Mouse (Mus musculus) midbrain, embryonic 14.5 days (tissue): Measurements from ENCODE around the gene Rrp12. TPM values are rescaled to one million over a fixed set of nuclear protein-coding genes. Genes with fewer than 3 reads are reported as not detected.
"Not testable (repeated sequence)": the region's sequence is repeated elsewhere in the genome, so short reads cannot be mapped to it uniquely, and the experiment has no call there.

Experiments used
- ATAC-seq: fragments of 200-750 bp; cut with Nextera tagmentation; 2 replicates; pipeline ENCODE4 v1.8.0; 2017; ENCODE audit warnings: moderate number of reproducible peaks, moderate library complexity; ENCODE audit not compliant: low FRiP score, low TSS enrichment
- DNase-seq: peaks from one replicate; pipeline ENCODE4 v3.0.0-alpha.2; 2015
- H3K27ac ChIP-seq: fragments of 300-500 bp; sonication (generic); replicated peaks from 2 replicates; pipeline ENCODE4 v1.5.1; 2014; ENCODE audit warnings: mild to moderate bottlenecking, low read depth, low read length, moderate library complexity
- H3K27me3 ChIP-seq: fragments of 300-500 bp; sonication (generic); 2 replicates; pipeline ENCODE4 v1.6.1; 2014; ENCODE audit warnings: low read length, control low read depth, mixed read lengths; ENCODE audit not compliant: control insufficient read depth, insufficient read depth
- H3K36me3 ChIP-seq: fragments of 300-500 bp; sonication (generic); 2 replicates; pipeline ENCODE4 v1.6.1; 2014; ENCODE audit warnings: low read length, control low read depth; ENCODE audit not compliant: control insufficient read depth, insufficient read depth
- H3K4me1 ChIP-seq: fragments of 300-500 bp; sonication (generic); 2 replicates; pipeline ENCODE4 v1.6.1; 2014; ENCODE audit warnings: mild to moderate bottlenecking, antibody characterized with exemption, low read length, control low read depth; ENCODE audit not compliant: control insufficient read depth, insufficient read depth
- H3K4me2 ChIP-seq: fragments of 300-500 bp; sonication (generic); 2 replicates; pipeline ENCODE4 v1.6.1; 2014; ENCODE audit warnings: mild to moderate bottlenecking, low read length, moderate library complexity
- H3K4me3 ChIP-seq: fragments of 300-500 bp; sonication (generic); replicated peaks from 2 replicates; pipeline ENCODE4 v1.5.1; 2014; ENCODE audit warnings: low read depth, low read length
- H3K9ac ChIP-seq: fragments of 300-500 bp; sonication (generic); replicated peaks from 2 replicates; pipeline ENCODE4 v1.6.1; 2014; ENCODE audit warnings: mild to moderate bottlenecking, low read length, moderate library complexity
- H3K9me3 ChIP-seq: fragments of 300-500 bp; sonication (generic); 2 replicates; pipeline ENCODE4 v1.6.1; 2016; ENCODE audit warnings: low read length, control low read depth, mixed read lengths; ENCODE audit not compliant: control insufficient read depth
- WGBS: fragments of 180-500 bp; shearing (Covaris S2); extraction: QIAGEN DNeasy Blood & Tissue Kit; methylation state at CpG from one replicate; pipeline ENCODE4 v1.1.7; 2014; 5-methylcytosine and 5-hydroxymethylcytosine counted together
- polyA plus RNA-seq: library from polyadenylated mRNA; unstranded; fragments of >200 nt; fragmentation: Nextera tagmentation; extraction: Ambion mirVana; gene quantifications from 2 replicates; pipeline ENCODE4 v1.2.1, GENCODE M21; 2014

The Rrp12 gene
- polyA plus RNA-seq, 1 experiment from 2014 or later = 12.5 TPM

DNA sequence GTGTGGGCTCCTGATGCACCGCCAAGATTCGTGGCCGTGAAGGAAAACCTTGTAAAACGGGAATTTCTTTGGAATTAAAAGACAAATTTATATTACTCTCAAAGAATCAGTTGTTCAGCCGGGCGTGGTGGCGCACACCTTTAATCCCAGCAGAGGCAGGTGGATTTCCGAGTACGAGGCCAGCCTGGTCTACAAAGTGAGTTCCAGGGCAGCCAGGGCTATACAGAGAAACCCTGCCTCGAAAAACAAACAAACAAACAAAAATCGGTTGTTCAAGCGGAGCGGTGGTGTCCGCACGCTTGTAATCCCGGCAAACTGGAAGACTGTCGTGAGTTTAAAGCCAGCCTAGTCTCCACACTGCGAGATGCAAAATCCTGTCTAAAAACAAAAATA lies 342 bp upstream of the Rrp12 start:
- peaks cover 5% of the 10 kb centered on the region; the same call in 1 of the 2 replicates for H3K36me3 ChIP-seq
- H3K9ac ChIP-seq = peak overlapping the region; percentile 42; the same call in 1 of the 2 replicates
- peaks cover 12% of the 10 kb centered on the region; the same call in 1 of the 2 replicates for H3K4me1 ChIP-seq
- peak overlapping the region; percentile 74 for H3K4me3 ChIP-seq
- H3K27me3 ChIP-seq = no peaks in the 10 kb centered on the region
- no peaks in the 10 kb centered on the region for H3K9me3 ChIP-seq
- ATAC-seq (no peak; the same call in 1 of the 2 replicates), DNase-seq (no peak)
- 18% methylated on average over 18 of the region's 18 CpGs for WGBS
- peak overlapping the region; percentile 91 for H3K4me2 ChIP-seq
- no peak overlapping the region for H3K27ac ChIP-seq

DNA sequence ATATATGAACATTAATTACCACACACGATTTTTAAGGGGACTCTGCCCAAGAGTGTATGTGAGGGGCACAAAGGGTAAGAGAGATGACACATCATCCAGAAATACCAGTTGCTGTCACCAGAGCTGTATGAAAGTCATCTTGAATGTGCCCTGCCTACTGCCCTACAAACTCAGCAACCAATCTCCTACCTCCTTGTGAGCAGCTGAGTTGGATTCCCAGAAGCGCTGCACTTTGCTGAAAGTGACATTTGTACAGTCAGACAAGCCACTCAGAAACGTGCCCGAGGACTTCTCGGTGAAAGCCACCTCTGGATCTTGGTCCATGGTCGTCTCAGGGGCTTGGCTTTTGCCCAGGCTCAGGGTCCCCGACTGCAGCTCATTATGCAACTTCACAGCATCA lies 1.0 kb downstream of the Rrp12 start:
- Histone ChIP-seq H3K4me1 (peaks cover 12% of the 10 kb centered on the region; the same call in 1 of the 2 replicates), H3K9ac (peak overlapping the region; percentile 53; the same call in 1 of the 2 replicates), H3K9me3 (no peaks in the 10 kb centered on the region), H3K4me3 (peak overlapping the region; percentile 74), H3K27me3 (no peaks in the 10 kb centered on the region), H3K4me2 (peak overlapping the region; percentile 91), H3K36me3 (peaks cover 17% of the 10 kb centered on the region), H3K27ac (no peak overlapping the region)
- no peak for DNase-seq
- ATAC-seq = no peak
- 61% methylated on average over 7 of the region's 7 CpGs for WGBS

- Histone ChIP-seq H3K9me3 (no peaks in the 10 kb centered on the region), H3K4me2 (no peak overlapping the region), H3K36me3 (peaks cover 82% of the 10 kb centered on the region), H3K9ac (no peak overlapping the region), H3K4me1 (no peaks in the 10 kb centered on the region), H3K27me3 (no peaks in the 10 kb centered on the region), H3K4me3 (no peak overlapping the region), H3K27ac (no peak overlapping the region)
- DNase-seq = no peak
- ATAC-seq = no peak
These were observed 7.8 kb downstream of the Rrp12 start for GRCm38 (mm10) chr19:41888191-41888590.

GRCm38 (mm10) chr19:41883882-41884281 lies 12.1 kb downstream of the Rrp12 start:
- Histone ChIP-seq H3K4me1 (no peaks in the 10 kb centered on the region), H3K4me3 (no peak overlapping the region), H3K27ac (no peak overlapping the region), H3K9me3 (no peaks in the 10 kb centered on the region), H3K36me3 (peaks cover 83% of the 10 kb centered on the region), H3K9ac (no peak overlapping the region), H3K4me2 (no peak overlapping the region), H3K27me3 (no peaks in the 10 kb centered on the region)
- ATAC-seq = no peak
- 96% methylated on average over 9 of the region's 9 CpGs for WGBS
- DNase-seq = no peak

DNA sequence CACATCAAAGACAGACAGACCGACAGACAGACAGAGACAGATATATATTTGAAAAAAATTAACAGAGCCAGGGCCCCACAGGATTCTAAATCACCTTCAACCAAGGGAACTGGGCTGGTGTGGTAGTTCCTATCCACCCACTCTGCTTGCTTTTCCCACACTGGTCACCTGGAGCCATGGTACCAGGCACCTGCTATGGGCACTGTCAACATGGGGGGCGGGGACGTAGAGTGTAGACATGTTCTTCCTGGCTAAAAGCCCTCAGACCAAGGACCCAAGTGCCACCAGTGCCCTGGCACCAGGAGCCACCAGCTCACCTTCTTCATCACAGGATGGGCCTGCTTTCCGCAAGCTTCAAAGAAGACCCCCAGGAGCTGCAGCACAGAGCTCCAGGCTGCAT lies 14.1 kb downstream of the Rrp12 start:
- peaks cover 76% of the 10 kb centered on the region for H3K36me3 ChIP-seq
- H3K9me3 ChIP-seq = no peaks in the 10 kb centered on the region
- DNase-seq (no peak), ATAC-seq (no peak)
- WGBS = 95% methylated on average over 4 of the region's 4 CpGs
- no peak overlapping the region for H3K4me3 ChIP-seq
- H3K9ac ChIP-seq = no peak overlapping the region
- no peak overlapping the region for H3K4me2 ChIP-seq
- no peaks in the 10 kb centered on the region for H3K27me3 ChIP-seq
- H3K27ac ChIP-seq = no peak overlapping the region
- H3K4me1 ChIP-seq = no peaks in the 10 kb centered on the region

DNA sequence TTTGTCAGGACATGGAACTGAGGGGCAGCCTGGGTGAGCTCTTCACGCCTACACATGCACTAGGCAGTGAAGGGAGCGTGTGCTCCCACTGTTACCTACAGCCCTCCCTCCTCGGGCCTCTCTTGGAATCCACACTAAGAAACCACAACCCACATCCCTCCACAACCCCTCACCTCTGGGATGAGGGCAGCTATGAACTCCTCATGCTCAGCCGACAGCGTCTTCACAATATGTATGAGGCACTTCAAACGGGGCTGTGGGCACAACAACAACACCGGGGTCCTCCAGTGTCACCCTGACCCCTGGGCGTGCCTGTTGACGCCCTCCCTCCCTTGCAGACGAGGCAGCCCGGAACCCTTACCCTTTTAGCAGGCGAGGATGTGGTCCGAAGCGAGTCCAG lies 21.6 kb downstream of the Rrp12 start:
- WGBS = 92% methylated on average over 14 of the region's 14 CpGs
- Histone ChIP-seq H3K36me3 (peaks cover 74% of the 10 kb centered on the region), H3K4me3 (no peak overlapping the region), H3K4me2 (no peak overlapping the region), H3K27me3 (no peaks in the 10 kb centered on the region), H3K9me3 (no peaks in the 10 kb centered on the region), H3K4me1 (no peaks in the 10 kb centered on the region), H3K9ac (no peak overlapping the region), H3K27ac (no peak overlapping the region)
- ATAC-seq (no peak), DNase-seq (no peak)

DNA sequence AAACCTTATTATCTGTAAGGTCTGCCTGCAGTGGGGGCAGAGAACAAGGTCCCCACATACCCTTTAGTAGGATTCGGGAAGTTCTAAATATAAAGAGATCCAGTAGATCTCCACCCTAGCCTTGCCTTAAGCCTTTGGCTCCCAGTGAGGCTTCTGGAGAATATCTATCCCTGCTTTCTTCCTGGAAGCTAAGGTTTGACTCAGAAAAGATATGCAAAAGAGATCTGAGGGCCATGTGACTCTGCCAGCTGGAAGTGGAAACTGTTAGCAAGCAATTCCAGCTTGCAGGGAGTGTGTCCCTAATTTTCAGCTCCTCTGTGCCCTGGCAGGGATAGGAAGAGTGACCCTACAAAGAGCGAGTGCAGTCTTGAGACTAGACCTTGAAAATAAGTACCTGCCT lies 23.7 kb downstream of the Rrp12 start:
- Histone ChIP-seq H3K4me2 (no peak overlapping the region), H3K9ac (no peak overlapping the region), H3K27me3 (no peaks in the 10 kb centered on the region), H3K36me3 (peaks cover 83% of the 10 kb centered on the region), H3K4me3 (no peak overlapping the region), H3K9me3 (no peaks in the 10 kb centered on the region), H3K4me1 (no peaks in the 10 kb centered on the region), H3K27ac (no peak overlapping the region)
- ATAC-seq (no peak), DNase-seq (no peak)
- 94% methylated on average over 2 of the region's 2 CpGs for WGBS

- H3K4me1 ChIP-seq, H3K4me3 ChIP-seq, H3K27ac ChIP-seq, H3K9ac ChIP-seq, H3K9me3 ChIP-seq, ATAC-seq, H3K27me3 ChIP-seq, H3K4me2 ChIP-seq: not testable (repeated sequence)
- WGBS = 91% methylated on average over 5 of the region's 5 CpGs
- peak; percentile 11 for DNase-seq
- H3K36me3 ChIP-seq = peaks cover 78% of the 10 kb centered on the region
These were observed 26.0 kb downstream of the Rrp12 start for GRCm38 (mm10) chr19:41869946-41870345.

GRCm38 (mm10) chr19:41869296-41869695 lies 26.7 kb downstream of the Rrp12 start:
- Histone ChIP-seq H3K9ac (no peak overlapping the region), H3K36me3 (peaks cover 76% of the 10 kb centered on the region), H3K4me3 (no peak overlapping the region), H3K4me2 (no peak overlapping the region), H3K27ac (no peak overlapping the region), H3K4me1 (no peaks in the 10 kb centered on the region), H3K27me3 (no peaks in the 10 kb centered on the region), H3K9me3 (no peaks in the 10 kb centered on the region)
- no peak for DNase-seq
- WGBS = 95% methylated on average over 5 of the region's 5 CpGs
- ATAC-seq = no peak
